Mouse (Mus musculus): Measurements from ENCODE around the gene Ccdc18.

DNA sequence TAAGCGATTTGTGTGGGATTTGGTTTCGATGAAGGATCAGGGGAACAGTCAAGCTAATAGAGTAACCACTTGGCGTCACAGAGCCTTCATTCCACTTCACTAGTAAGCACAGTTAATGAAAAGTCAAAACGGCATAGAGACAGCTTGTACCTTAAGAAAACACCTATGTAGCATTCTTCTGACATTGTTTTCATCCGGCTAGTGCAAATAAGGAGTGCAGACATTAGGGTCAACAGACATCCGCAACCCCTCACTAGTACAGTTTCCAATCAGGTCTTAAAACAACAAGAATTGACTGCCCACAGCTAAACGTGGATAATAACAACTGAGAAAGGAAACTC is 137.1 kb downstream of the Ccdc18 start:
- no peak for TF ChIP-seq CHD2 (IDR thresholded peaks at IDR 0.05; ENCODE audit: low read depth, low read length)
- TF ChIP-seq ZC3H11A (IDR thresholded peaks at IDR 0.05; ENCODE audit: borderline replicate concordance, low read depth, low read length), result no peak
